Mouse (Mus musculus) megakaryocyte-erythroid progenitor cell, adult 5-6 weeks (primary cell): ENCODE results near the gene Lama5. TPM values are rescaled to one million over a fixed set of nuclear protein-coding genes. Genes with fewer than 3 reads are reported as not detected.

Experiments used
- ATAC-seq: replicated peaks from 2 replicates; pipeline ENCODE4 v1.8.0; 2016; ENCODE audit warnings: mild to moderate bottlenecking, inconsistent platforms; ENCODE audit not compliant: severe bottlenecking, poor library complexity, low FRiP score, low TSS enrichment
- total RNA-seq, 2 experiments: library from RNA; stranded (forward) in 1 of 2; stranded (reverse) in 1 of 2; fragments of 200-1000, 215-1000 nt in 1 of 2; fragments of >200 nt in 1 of 2; fragmentation: Nextera tagmentation in 1 of 2; gene quantifications; 2 replicates each; pipeline ENCODE4 v1.2.3; 2014 to 2017

Lama5 gene
- total RNA-seq, 2 experiments from 2014 or later: 0.04 to 0.05 TPM

- ATAC-seq: no peak
Measured at GRCm38 (mm10) chr2:180171522-180172070, 54.1 kb downstream of the Lama5 start.

DNA sequence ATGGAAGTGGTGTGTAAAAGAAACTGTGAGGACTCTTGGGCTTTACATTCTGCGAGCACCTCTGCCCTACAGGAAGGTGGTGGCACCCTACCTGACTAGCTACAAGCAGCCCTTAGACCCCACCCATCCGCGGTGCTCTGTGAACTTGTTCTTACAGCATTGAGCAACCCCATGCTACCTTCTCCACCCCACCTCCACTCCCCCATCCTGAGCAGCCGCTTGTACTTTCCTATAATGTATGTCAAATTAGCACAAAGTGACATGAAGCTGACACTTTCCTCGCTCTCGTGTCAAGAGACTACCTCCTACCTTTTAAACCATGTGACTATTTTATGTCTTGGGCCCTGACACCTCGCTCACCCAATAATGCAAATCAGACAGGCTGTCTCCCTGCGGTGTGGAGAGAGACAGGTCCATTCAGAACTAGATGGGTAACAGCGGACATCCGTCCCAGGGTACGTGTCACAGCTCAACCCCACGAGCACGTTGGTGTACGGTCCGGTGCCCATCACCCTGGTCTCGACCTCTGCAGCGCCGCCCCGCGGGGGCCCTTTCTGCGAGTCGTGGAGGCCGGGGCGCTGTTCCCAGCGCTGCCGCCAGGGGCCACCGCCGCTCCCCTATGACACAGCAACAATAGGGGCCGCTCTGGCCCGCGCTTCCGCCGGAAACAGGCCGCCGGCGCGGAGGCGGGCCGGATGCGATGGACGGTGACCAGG lies 54.7 kb downstream of the Lama5 start, which contains the start of gene Adrm1:
TSS of gene Adrm1 (plus strand) at position 680 of the 716 bp plus-strand sequence.
- ATAC-seq: peak; percentile 88

DNA sequence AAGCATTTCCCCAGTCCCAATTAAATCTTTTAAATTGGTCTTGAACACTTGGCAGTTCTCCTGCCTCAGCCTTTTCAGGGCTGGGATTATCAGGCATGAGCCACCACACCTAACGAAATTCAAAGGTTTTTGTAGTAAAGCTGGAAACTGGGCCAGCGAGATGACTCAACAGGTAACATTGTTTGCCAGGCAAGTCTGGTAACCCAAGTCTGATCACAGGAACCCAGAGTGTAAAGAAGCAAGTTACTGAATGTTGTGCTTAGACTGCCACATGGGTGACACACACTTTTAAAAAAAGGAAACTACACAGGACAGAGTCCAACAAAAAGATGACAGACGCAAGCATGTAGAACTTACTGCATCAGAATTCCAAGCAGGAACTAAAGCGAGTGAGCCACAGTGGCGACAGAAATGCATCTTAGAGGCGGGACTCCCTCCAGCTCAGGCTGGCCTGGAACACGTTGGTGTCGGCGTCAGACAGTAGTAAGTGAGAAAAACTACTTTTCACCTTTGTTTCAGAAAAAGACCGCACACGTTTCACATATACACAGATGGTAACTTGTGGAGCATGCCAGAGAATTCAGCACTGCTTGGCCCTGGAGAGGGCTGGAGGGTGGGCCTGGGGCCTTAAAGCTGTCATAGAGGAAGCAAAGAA lies 55.4 kb downstream of the Lama5 start:
- ATAC-seq: no peak

DNA sequence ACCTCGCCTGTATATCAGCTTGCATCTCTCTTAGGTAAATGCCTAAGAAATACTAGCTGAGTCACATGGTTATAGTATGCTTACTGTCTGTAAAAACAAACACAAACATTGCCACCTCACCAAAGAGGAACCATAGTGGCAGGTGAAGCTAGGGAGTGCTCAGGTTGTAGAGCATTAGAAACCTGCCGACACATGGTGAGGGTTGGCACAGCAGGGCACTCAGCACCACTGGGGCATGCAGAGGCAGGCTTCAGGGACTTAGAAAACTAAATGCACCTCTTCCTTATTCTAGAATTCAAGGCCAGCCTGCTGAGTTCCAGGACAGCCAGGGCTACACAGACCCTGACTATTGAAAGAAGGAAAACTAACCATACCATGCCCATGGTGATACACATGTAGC lies 58.8 kb downstream of the Lama5 start:
- no peak for ATAC-seq

- ATAC-seq: no peak
Measured at GRCm38 (mm10) chr2:180165855-180166254, 59.8 kb downstream of the Lama5 start.

- ATAC-seq: no peak
Measured at GRCm38 (mm10) chr2:180158627-180159026, 67.0 kb downstream of the Lama5 start.

GRCm38 (mm10) chr2:180154796-180155195 lies 70.9 kb downstream of the Lama5 start:
- ATAC-seq: no peak

GRCm38 (mm10) chr2:180148551-180148950 lies 77.1 kb downstream of the Lama5 start:
- no peak for ATAC-seq

GRCm38 (mm10) chr2:180147379-180147778 lies 78.3 kb downstream of the Lama5 start:
- no peak for ATAC-seq

DNA sequence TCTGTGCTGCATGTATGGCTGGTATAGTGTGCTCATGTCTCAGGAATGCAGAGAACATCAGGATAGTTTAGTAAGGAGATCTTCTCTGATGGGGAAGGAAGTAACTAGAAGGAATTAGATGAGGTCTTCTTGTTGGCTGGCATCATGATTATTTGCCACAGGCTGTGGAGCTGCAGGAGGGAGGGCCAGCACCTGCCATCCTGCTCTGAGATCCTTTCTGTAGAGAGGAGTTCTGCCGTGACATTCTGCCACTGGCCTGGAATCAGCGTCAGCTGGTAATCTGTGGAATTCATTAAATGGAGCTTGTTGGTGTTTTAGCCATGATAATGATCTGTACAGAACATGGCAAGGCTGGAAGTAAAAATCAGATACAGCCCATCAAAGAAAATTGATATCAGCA lies 79.6 kb downstream of the Lama5 start:
- no peak for ATAC-seq

DNA sequence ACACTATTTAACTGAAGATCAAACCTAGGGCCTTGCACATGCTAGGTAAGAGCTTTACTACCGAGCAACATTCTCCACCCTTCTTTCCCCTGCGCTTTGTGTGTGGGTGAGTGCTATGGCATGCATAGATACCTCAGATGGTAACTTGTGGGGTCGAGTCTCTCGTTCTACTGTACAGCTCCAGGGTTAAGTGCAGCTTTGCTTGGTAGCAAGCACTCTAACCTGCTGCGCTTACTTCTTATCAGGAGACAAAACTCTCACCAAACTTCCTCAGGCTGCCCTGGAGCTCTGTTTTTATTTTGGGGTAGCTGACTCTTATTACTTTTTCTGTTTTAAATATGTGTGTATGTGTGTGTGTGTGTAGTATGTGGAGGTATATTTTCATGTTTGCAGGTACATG lies 90.2 kb downstream of the Lama5 start:
- ATAC-seq: peak; percentile 54; the same call in 1 of the 2 replicates

- ATAC-seq: peak; percentile 39; the same call in 1 of the 2 replicates
Measured at GRCm38 (mm10) chr2:180133911-180134310, 91.7 kb downstream of the Lama5 start.

DNA sequence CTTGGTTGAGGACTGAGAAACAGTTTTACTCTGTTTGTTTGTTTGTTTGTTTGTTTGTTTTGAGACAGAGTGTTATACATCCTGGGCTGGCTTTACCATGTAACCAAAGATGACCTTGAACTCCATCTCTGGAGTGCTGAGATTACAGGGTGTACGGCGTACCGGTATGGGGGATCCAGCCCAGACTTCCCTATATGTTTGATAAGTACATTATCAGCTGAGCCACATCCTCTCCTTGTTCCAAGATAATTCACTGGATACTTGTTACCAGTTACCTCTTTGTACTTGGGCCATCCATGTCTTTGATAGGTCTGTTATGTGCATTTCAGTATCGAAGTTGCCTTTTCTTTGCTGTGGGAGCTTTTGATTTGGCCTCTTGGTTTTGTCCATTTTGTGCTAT lies 92.4 kb downstream of the Lama5 start:
- ATAC-seq: no peak

- no peak for ATAC-seq
Measured at GRCm38 (mm10) chr2:180127675-180128074, 98.0 kb downstream of the Lama5 start.

Other genes with a start within 250 kb of the Lama5 start
- gene Taf4, start 249.2 kb downstream of the Lama5 start, total RNA-seq (2014; fragmentation: Nextera tagmentation): 22.1 and 31.5 TPM in 2 replicates
- 20.1 and 28.4 TPM in 2 replicates for gene Taf4, start 249.2 kb downstream of the Lama5 start, total RNA-seq (2017)
- gene Lsm14b, start 200.9 kb downstream of the Lama5 start, total RNA-seq (2014; fragmentation: Nextera tagmentation): 14.9 and 28.0 TPM in 2 replicates
- 25.1 and 44.2 TPM in 2 replicates for gene Lsm14b, start 200.9 kb downstream of the Lama5 start, total RNA-seq (2017)
- 333 and 334 TPM in 2 replicates for gene Psma7, start 183.4 kb downstream of the Lama5 start, total RNA-seq (2014; fragmentation: Nextera tagmentation)
- 395 and 441 TPM in 2 replicates for gene Psma7, start 183.4 kb downstream of the Lama5 start, total RNA-seq (2017)
- gene Ss18l1, start 183.3 kb downstream of the Lama5 start, total RNA-seq (2014; fragmentation: Nextera tagmentation): 2.2 and 3.4 TPM in 2 replicates
- gene Ss18l1, start 183.3 kb downstream of the Lama5 start, total RNA-seq (2017): 2.3 and 4.0 TPM in 2 replicates
- 14.0 and 20.9 TPM in 2 replicates for gene Mtg2, start 155.3 kb downstream of the Lama5 start, total RNA-seq (2014; fragmentation: Nextera tagmentation)
- 14.8 and 16.7 TPM in 2 replicates for gene Mtg2, start 155.3 kb downstream of the Lama5 start, total RNA-seq (2017)
- not detected in 2 replicates for gene Hrh3, start 121.4 kb downstream of the Lama5 start, total RNA-seq (2014; fragmentation: Nextera tagmentation)
- not detected in 2 replicates for gene Hrh3, start 121.4 kb downstream of the Lama5 start, total RNA-seq (2017)
- gene Osbpl2, start 106.6 kb downstream of the Lama5 start, total RNA-seq (2014; fragmentation: Nextera tagmentation): 23.9 and 25.4 TPM in 2 replicates
- 29.4 and 35.1 TPM in 2 replicates for gene Osbpl2, start 106.6 kb downstream of the Lama5 start, total RNA-seq (2017)
- gene Adrm1, start 54.4 kb downstream of the Lama5 start, total RNA-seq (2014; fragmentation: Nextera tagmentation): 143 and 144 TPM in 2 replicates
- 51.7 and 76.2 TPM in 2 replicates for gene Adrm1, start 54.4 kb downstream of the Lama5 start, total RNA-seq (2017)
- 3,693 and 4,041 TPM in 2 replicates for gene Rps21, start 31.5 kb upstream of the Lama5 start, total RNA-seq (2014; fragmentation: Nextera tagmentation)
- 2,831 and 3,324 TPM in 2 replicates for gene Rps21, start 31.5 kb upstream of the Lama5 start, total RNA-seq (2017)
- gene Cables2, start 47.6 kb upstream of the Lama5 start, total RNA-seq (2014; fragmentation: Nextera tagmentation): 13.8 and 14.4 TPM in 2 replicates
- 7.4 and 20.8 TPM in 2 replicates for gene Cables2, start 47.6 kb upstream of the Lama5 start, total RNA-seq (2017)
- gene Rbbp8nl, start 64.0 kb upstream of the Lama5 start, total RNA-seq (2014; fragmentation: Nextera tagmentation): not detected in 2 replicates
- gene Rbbp8nl, start 64.0 kb upstream of the Lama5 start, total RNA-seq (2017): not detected in 2 replicates
- not detected in 2 replicates for gene Gata5, start 108.8 kb upstream of the Lama5 start, total RNA-seq (2014; fragmentation: Nextera tagmentation)
- not detected in 2 replicates for gene Gata5, start 108.8 kb upstream of the Lama5 start, total RNA-seq (2017)
- gene Slco4a1, start 230.4 kb upstream of the Lama5 start, total RNA-seq (2014; fragmentation: Nextera tagmentation): 2.2 TPM in 1 of 2 replicates, not detected in the other
- 0.80 and 1.5 TPM in 2 replicates for gene Slco4a1, start 230.4 kb upstream of the Lama5 start, total RNA-seq (2017)